Mouse (Mus musculus): ENCODE measurements around the gene Zcchc8. TPM values are rescaled to one million over a fixed set of nuclear protein-coding genes. Genes with fewer than 3 reads are reported as not detected.

Gene Zcchc8
- total and polyA plus RNA-seq, 3 experiments, result 18.4 to 57.4 TPM; not detected in 1

DNA sequence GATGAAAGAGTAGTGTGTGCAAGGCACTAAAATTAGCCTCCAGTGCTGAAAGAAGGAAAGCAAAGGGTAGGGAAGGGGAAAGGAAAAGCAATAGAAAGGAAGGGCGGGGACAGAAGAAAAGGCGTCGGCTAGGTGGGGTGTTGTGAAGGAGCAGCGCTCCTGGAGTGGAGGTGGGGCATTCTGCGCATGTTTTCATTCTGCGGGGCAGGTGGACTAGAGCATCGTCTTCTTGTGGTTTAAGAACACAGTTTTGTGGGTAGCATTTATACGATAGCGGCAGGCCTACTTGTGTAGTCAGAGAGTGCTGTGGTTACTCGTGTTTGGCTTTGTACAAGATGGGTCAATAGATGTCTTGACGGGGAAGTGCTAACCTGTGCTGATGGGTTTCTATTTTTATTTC lies 44.6 kb upstream of the Zcchc8 start:
- no peak for DNase-seq (ENCODE audit: low read depth, low spot score)
- TF ChIP-seq KAT2A (conservative IDR thresholded peaks at IDR 0.05; ENCODE audit: low read depth, low read length), result no peak
- TF ChIP-seq MAFK (IDR thresholded peaks at IDR 0.05; ENCODE audit: borderline replicate concordance, low read depth, low read length), result no peak
- Histone ChIP-seq H3K27ac (ENCODE audit: control insufficient read depth, low read depth, low read length) (no peak overlapping the region), H3K9me3 (replicated peaks; ENCODE audit: insufficient read depth, low read length) (no peaks in the 10 kb centered on the region), H3K4me3 (ENCODE audit: control insufficient read depth in 1 of 2, insufficient read depth in 1 of 2, low read depth in 2 of 2, low read length in 2 of 2) (no peak overlapping the region), H3K36me3 (ENCODE audit: control insufficient read depth in 1 of 2, insufficient read depth in 2 of 2, low read length in 2 of 2) (peaks cover 0 to 4% of the 10 kb centered on the region in 2 experiments; a peak in 2 of 4 replicates), H3K27me3 (ENCODE audit: control insufficient read depth in 1 of 2, insufficient read depth in 2 of 2, low read length in 2 of 2) (no peaks in the 10 kb centered on the region), H3K4me1 (ENCODE audit: control insufficient read depth in 1 of 2, insufficient read depth in 2 of 2, low read length in 2 of 2) (no peaks in the 10 kb centered on the region), H3K9ac (ENCODE audit: control insufficient read depth, low read depth, low read length, poor library complexity, severe bottlenecking) (no peak overlapping the region), H3K79me2 (ENCODE audit: control insufficient read depth, insufficient read depth, low read length, poor library complexity) (no peaks in the 10 kb centered on the region)

DNA sequence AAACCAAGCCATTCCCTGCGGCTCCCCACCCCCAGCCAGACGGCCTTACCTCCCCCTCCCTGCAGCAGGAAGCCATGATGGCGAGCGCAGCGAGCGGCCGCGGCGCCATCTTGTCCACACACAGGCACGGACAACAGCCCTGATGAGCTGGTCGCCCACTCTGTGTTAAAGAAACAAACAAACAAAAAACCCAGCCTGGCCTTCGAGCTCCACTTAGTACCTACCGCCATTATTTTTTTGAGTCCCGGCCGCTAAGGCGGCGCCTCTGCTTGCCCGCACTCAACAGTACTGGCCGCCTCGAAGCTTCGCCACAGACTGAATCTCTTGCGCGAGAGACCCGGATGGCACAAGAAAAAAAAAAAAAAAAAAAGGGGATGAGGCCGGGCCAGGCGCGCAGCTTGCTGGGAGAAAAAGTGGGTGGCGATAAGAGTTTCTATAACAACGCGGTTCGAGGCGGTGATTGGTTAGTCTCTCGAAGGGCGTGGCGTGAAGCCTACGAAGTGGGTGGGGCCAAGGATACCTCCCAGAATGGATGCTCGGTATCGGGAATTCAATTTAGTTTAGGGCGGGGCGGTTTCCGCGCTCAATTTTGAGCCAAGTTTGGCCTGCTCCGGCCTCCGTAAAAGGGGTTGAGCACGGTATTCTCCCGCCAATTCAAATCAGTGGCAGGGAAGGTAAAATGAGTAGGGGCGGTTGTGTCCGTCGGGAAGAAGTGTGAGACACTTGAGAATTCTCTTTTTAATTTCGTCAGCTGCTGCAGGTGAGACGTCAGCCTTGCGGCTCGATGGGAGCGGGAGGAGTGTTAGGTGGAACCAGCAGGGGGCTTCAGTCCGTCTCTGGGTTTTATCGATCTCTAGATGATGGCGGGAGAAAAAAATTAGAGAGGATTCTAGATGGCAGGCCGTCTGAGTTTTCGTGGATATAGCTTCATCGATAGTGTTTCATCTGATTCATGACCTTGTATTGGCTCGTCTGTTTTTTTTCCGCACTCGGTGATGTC lies 28.5 kb upstream of the Zcchc8 start, which contains the start of the genes Rsrc2 and Kntc1:
Gene Rsrc2 (minus strand): TSS at position 350 of the 1,000 bp plus-strand sequence.
Gene Kntc1 (plus strand): TSS at position 652 of the 1,000 bp plus-strand sequence.
- Histone ChIP-seq H3K4me1 (ENCODE audit: control insufficient read depth in 1 of 2, insufficient read depth in 2 of 2, low read length in 2 of 2) (peaks cover 11 to 16% of the 10 kb centered on the region in 2 experiments), H3K4me3 (ENCODE audit: control insufficient read depth in 1 of 2, insufficient read depth in 1 of 2, low read depth in 2 of 2, low read length in 2 of 2) (peak within 1 kb of the TSS; percentile 77 to 86), H3K79me2 (ENCODE audit: control insufficient read depth, insufficient read depth, low read length, poor library complexity) (peaks cover 53% of the 10 kb centered on the region), H3K9me3 (replicated peaks; ENCODE audit: insufficient read depth, low read length) (no peaks in the 10 kb centered on the region), H3K27me3 (ENCODE audit: control insufficient read depth in 1 of 2, insufficient read depth in 2 of 2, low read length in 2 of 2) (no peaks in the 10 kb centered on the region), H3K9ac (ENCODE audit: control insufficient read depth, low read depth, low read length, poor library complexity, severe bottlenecking) (peak within 1 kb of the TSS; percentile 94), H3K27ac (ENCODE audit: control insufficient read depth, low read depth, low read length) (peak within 1 kb of the TSS; percentile 95), H3K36me3 (ENCODE audit: control insufficient read depth in 1 of 2, insufficient read depth in 2 of 2, low read length in 2 of 2) (peaks cover 19 to 38% of the 10 kb centered on the region in 2 experiments)
- peak; percentile 99 for DNase-seq (ENCODE audit: low read depth, low spot score)
- TF ChIP-seq NELFE (IDR thresholded peaks at IDR 0.05; ENCODE audit: low read depth, low read length), result peak; percentile 97
- peak; percentile 86 for TF ChIP-seq HCFC1 (IDR thresholded peaks at IDR 0.05; ENCODE audit: low read depth, low read length)
- TF ChIP-seq CHD1 (IDR thresholded peaks at IDR 0.05; ENCODE audit: low read depth, low read length), result no peak; the same call in 1 of the 2 replicates
- TF ChIP-seq MYB (IDR thresholded peaks at IDR 0.05; ENCODE audit: low read depth, low read length), result no peak
- TF ChIP-seq MAFK (IDR thresholded peaks at IDR 0.05; ENCODE audit: borderline replicate concordance, low read depth, low read length), result no peak
- TF ChIP-seq USF1 (IDR thresholded peaks at IDR 0.05; ENCODE audit: low read depth, low read length), result peak; percentile 40; the same call in 1 of the 2 replicates
- peak; percentile 53; the same call in 1 of the 2 replicates for TF ChIP-seq KAT2A (conservative IDR thresholded peaks at IDR 0.05; ENCODE audit: low read depth, low read length)
- TF ChIP-seq ELF1 (IDR thresholded peaks at IDR 0.05; ENCODE audit: low read depth, low read length), result peak; percentile 70
- no peak for TF ChIP-seq BHLHE40 (IDR thresholded peaks at IDR 0.05; ENCODE audit: borderline replicate concordance, low read depth, low read length)
- TF ChIP-seq TCF12 (IDR thresholded peaks at IDR 0.05; ENCODE audit: low read depth, low read length), result peak; percentile 58
- peak; percentile 70; the same call in 1 of the 2 replicates for TF ChIP-seq MAX (IDR thresholded peaks at IDR 0.05; ENCODE audit: low read length)
- peak; percentile 92 for TF ChIP-seq ZMIZ1 (IDR thresholded peaks at IDR 0.05; ENCODE audit: low read depth, low read length)
- peak; percentile 49 for TF ChIP-seq GATA1 (IDR thresholded peaks at IDR 0.05; ENCODE audit: low read depth, low read length)
- 0 out of 6 replicates have a peak, but pooled peaks of 1 of the 3 experiments have one; percentile 8 for TF ChIP-seq CTCF (IDR thresholded peaks at IDR 0.05 in 2 of 3, conservative IDR thresholded peaks at IDR 0.05 in 1 of 3; ENCODE audit: control insufficient read depth in 1 of 3, insufficient read depth in 1 of 3, low read depth in 2 of 3, low read length in 3 of 3, poor library complexity in 1 of 3, severe bottlenecking in 1 of 3)
- TF ChIP-seq ZNF384 (IDR thresholded peaks at IDR 0.05; ENCODE audit: low read depth, low read length), result peak; percentile 99
- TF ChIP-seq UBTF (IDR thresholded peaks at IDR 0.05; ENCODE audit: borderline replicate concordance, insufficient read depth, low read depth, low read length), result no peak
- no peak; the same call in 1 of the 2 replicates for TF ChIP-seq RCOR1 (IDR thresholded peaks at IDR 0.05; ENCODE audit: low read depth, low read length)
- peak; percentile 86 for TF ChIP-seq MXI1 (IDR thresholded peaks at IDR 0.05; ENCODE audit: low read depth, low read length)
- no peak for TF ChIP-seq SMC3 (IDR thresholded peaks at IDR 0.05; ENCODE audit: low read depth, low read length)
- TF ChIP-seq ZKSCAN1 (IDR thresholded peaks at IDR 0.05; ENCODE audit: low read depth, low read length), result no peak; the same call in 1 of the 2 replicates
- no peak for TF ChIP-seq MEF2A (IDR thresholded peaks at IDR 0.05; ENCODE audit: extremely low read depth, insufficient replicate concordance, low read depth, low read length, poor library complexity, severe bottlenecking)
- TF ChIP-seq EP300 (IDR thresholded peaks at IDR 0.05; ENCODE audit: low read depth in 1 of 2, low read length in 2 of 2), result peak in 1 of 2 experiments; percentile 45; a peak in 1 of 4 replicates
- peak; percentile 96 for TF ChIP-seq POLR2AphosphoS2 (IDR thresholded peaks at IDR 0.05; ENCODE audit: low read length)
- TF ChIP-seq ETS1 (IDR thresholded peaks at IDR 0.05; ENCODE audit: low read depth, low read length), result peak; percentile 46; the same call in 1 of the 2 replicates
- no peak for TF ChIP-seq USF2 (IDR thresholded peaks at IDR 0.05; ENCODE audit: borderline replicate concordance in 1 of 2, insufficient read depth in 1 of 2, low read depth in 1 of 2, low read length in 2 of 2)
- peak; percentile 94 for TF ChIP-seq MAZ (IDR thresholded peaks at IDR 0.05; ENCODE audit: low read depth, low read length)
- TF ChIP-seq ZC3H11A (IDR thresholded peaks at IDR 0.05; ENCODE audit: low read depth, low read length), result no peak; the same call in 1 of the 2 replicates

All from MEL (cell line).